Mouse (Mus musculus) testis, adult 2 months (tissue): Measurements from ENCODE around the gene Cpox.

Experiments
- CTCF ChIP-seq: fragments of 200-500 bp; IDR thresholded peaks from 2 replicates; pipeline ENCODE4 v1.5.1; 2012; ENCODE audit warnings: low read depth, mild to moderate bottlenecking, inconsistent platforms, low read length, moderate library complexity; ENCODE audit not compliant: control insufficient read depth, insufficient read depth, insufficient replicate concordance
- POLR2A ChIP-seq: fragments of 200-500 bp; IDR thresholded peaks from 2 replicates; pipeline ENCODE4 v1.6.1; 2012; ENCODE audit warnings: low read depth, mild to moderate bottlenecking, inconsistent platforms, low read length, moderate library complexity; ENCODE audit not compliant: control insufficient read depth

DNA sequence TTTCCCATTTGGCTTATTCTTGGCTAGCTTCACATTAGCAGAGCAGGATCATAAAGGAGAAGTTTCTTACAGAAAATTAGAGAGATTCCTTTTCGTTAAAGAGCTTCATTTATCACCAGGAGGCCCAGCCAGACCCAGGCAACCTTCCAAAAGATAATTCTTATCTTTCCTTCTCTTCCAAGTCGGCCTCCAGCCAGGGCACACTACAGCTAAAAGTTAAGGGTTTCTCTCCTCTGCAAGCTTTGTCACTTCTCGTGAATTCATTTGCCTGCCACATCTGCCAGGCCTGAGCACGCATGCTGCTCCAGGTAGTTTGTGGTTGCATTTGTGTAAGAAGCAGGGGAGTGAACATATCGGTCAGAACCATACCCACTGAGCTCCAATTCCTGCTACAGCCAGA is 828 bp upstream of the Cpox start:
- TF ChIP-seq CTCF (no peak), POLR2A (no peak)
